Mouse (Mus musculus) kidney, postnatal 10 days (tissue): ENCODE data around the gene Chmp5.

Experiments
- DNase-seq: peaks from one replicate; pipeline ENCODE4 v3.0.0; 2021; ENCODE audit warnings: mixed read lengths

Gene Chmp5

GRCm38 (mm10) chr4:40947565-40948159 lies 545 bp upstream of the Chmp5 start:
- no peak for DNase-seq

DNA sequence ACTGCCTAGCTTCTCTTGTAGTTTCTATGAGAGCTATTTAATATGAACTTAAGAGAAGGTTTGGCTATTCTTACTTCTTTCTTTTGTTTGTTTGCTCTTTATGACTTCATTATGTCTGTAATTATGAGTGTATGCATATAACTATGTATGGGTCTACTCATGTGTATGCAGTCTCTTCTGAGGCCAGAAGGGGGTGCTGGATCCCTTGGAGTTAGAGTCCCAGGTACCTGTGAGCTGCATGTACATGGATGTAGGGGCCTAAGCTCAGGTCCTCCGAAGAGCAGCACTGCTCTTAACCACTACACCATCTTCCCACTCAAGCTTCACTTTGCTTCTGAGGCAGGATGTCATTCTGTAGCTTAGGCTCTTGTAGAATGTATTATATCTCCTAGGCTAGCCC lies 5.3 kb downstream of the Chmp5 start:
- DNase-seq, result peak; percentile 50

DNA sequence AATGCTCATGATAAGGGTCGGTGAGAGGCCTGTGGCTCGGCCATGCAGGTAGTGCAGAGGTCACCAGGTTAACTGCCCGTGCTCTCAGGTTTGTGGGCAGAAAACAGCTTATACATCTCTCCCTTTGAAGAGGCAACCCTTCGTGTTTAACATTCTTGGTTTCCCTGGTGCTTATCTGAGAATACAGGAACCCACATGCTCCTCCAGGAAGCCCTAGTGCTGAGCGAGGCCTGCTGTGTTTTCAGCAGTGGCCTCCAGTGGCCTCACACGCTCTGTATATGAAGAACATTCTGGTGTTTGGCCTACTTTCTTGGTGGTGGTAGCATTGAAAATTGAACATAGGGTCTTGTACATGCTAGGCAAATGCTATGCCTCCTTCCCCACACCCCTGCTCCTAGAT lies 7.7 kb downstream of the Chmp5 start:
- DNase-seq, result no peak

DNA sequence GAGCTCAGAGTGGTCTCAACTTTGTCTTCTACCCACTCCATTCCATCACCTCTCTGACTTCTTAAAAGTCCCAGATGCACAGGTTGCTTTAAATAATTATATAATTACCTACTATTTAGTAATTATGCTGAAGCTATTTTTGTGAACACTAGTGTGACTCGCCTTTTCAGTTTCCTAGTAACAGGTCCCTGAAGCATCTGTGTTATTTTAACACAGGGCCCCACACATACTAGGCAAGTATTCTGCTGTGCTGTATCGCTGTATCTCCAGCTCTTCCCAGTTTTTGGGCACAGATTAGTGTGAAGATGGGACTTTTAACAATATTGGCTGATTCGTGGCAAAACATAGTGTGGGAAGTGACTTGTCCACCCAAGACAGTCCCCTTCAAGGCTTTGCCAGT lies 15.3 kb downstream of the Chmp5 start:
- no peak for DNase-seq

- no peak for DNase-seq
These were observed 21.0 kb downstream of the Chmp5 start for GRCm38 (mm10) chr4:40969161-40969560.

DNA sequence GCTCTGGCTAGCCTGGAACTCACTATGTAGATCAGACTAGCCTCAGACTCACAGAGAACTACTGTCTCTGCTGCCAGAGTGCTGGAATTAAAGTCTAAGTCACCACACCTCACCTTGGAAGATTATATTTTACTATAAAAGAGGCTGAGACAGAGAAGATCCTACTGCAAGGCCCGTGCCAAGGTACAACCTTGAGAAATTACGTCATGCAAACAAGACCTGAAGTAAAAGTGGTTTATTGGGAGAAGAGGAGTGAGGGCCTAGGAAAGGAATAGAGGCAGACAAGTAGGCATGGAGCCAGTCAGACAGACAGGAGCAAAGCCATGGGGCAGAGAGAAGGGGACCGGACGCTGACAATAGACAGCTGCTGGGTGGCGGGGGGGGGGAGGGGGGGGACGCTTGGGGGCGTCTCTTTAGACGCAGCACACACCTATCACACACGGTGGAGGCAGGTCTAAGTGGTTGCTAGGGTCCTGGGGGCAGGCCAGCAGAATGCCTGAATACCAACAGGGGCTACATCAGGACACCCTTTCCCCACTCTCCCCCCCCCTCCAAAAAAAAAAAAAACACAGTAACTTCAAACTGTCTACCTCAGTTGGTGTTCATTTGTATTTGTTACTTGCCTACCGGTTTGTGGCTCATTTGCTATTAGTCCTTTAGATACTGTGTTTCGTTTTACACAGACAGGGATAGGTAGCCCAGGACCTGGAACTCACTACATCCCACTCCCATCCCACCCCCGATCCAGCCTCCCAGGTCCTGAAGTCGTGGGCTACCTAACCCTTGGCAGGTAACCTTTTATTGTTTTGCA lies 21.8 kb downstream of the Chmp5 start:
- no peak for DNase-seq

DNA sequence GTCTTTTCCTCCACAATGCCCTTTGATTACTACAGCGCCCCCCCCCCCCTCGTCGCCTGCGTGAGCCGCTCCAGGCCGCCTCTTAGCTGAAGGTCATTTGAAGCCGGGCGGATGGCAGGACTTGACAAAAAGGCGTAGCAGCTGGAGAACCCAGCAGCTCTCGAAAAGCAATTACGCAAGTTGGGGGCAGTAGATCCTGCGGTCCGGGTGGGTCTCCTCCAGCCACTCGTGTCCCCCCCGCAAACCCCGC lies 22.3 kb downstream of the Chmp5 start:
- no peak for DNase-seq

DNA sequence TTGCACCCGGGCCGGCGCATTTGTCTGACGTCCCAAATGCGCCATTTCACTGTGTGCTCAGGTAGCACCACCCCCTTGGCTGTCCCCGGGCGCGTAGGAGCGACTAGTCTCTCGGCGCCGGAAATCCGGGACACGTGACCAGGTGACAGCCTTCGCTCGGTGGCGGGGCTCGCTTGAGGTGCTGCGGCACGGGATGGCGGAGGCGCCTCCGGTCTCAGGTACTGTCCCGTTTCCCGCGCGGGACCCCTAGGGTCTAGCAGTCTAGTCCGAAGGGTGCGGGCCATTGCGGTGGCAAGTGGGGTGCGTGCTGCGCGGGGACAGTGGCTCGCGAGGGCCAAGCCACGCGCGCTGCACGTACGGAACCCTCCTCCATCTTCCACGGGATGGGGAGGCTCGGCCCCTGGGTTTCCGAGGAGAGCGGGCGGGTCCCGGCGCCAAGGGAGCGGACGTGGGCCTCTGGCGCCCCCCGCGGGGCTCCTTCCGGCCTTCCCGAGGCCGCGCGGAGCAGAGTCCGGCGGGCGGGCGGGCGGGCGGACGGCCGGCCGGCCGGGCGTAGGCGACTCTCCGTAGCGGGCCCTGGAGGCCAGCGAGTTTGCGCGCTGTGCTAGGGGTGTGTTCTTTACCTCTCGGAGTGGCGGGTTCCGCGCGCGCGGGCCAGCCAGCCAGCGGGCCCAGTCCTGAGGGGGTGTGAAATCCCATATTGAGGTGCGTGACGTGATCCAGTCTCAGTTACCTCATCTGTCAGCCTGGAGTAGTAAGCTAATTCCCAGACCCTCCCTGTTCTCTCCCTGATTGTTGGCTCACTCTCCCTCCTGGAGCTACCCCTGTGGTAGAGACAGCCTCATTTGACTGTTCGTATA lies 22.9 kb downstream of the Chmp5 start, which contains the start of gene Nfx1:
Gene Nfx1 (plus strand): TSS at position 65 of the 860 bp plus-strand sequence.
- DNase-seq, result peak; percentile 98

GRCm38 (mm10) chr4:40971744-40972143 lies 23.5 kb downstream of the Chmp5 start:
- peak; percentile 57 for DNase-seq

- no peak for DNase-seq
These were observed 25.8 kb downstream of the Chmp5 start for GRCm38 (mm10) chr4:40974011-40974410.

- DNase-seq, result no peak
These were observed 27.5 kb downstream of the Chmp5 start for GRCm38 (mm10) chr4:40975678-40976077.

- no peak for DNase-seq
These were observed 28.4 kb downstream of the Chmp5 start for GRCm38 (mm10) chr4:40976651-40977050.

- DNase-seq, result no peak
These were observed 31.2 kb downstream of the Chmp5 start for GRCm38 (mm10) chr4:40979430-40979829.

DNA sequence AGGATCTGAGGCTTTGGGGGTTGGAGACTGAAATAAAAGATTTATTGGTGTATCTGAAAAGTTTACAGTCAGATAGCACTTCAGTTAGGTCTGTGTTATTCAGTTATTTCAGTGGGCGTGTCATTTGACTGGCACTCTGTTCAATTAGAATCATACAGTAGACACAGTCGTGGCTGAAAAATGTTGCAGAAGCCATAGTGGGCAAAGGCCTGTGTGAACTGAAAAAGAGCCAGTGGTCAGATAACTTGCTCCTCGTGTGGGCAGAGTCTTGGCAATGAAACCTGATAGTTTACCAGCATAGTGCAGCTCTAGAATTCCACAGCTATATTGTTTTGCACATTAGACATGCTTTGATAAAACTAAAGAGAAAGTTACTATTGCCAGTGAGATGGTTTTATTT lies 34.3 kb downstream of the Chmp5 start:
- DNase-seq, result no peak

- DNase-seq, result no peak
These were observed 35.5 kb downstream of the Chmp5 start for GRCm38 (mm10) chr4:40983686-40984085.

GRCm38 (mm10) chr4:40989633-40990032 lies 41.4 kb downstream of the Chmp5 start:
- no peak for DNase-seq

- no peak for DNase-seq
These were observed 48.1 kb downstream of the Chmp5 start for GRCm38 (mm10) chr4:40996302-40996701.

DNA sequence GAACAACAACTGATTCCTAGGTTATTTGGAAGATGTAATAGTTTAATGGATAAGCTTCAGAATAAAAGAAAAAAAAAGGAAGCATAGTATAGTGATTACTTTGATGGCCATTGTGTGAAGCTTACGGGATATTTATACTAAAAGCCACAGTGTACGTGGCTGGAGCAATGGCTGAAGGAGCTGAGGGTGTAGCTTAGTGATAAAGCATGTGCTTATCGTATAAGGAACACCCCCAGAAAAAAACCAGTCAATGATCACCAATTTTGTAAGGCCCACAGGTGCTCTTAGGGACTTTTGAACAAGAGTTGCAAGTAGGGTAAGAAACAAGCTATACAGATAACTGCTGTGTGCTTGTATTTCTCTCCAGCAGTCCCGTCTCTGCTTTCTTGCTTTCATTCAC lies 49.7 kb downstream of the Chmp5 start:
- no peak for DNase-seq

DNA sequence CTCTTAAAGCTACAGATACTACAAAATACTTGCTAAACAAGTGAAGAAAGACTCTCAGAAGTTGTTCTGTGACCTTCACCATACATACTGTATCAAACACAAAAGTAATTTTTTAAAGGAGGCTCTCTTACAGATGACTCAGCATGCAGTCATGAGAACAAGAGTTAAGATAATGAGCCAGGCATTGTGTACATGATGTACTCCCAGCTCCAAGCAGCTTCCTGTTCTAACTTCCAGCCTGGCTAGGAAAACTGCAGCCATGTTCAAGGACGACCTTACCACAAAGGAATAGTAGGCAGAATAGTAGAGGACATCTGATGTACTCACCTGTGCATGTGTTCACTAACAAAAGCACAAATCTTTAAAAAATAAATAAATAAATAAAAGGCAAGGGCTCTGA lies 52.1 kb downstream of the Chmp5 start:
- DNase-seq, result no peak

DNA sequence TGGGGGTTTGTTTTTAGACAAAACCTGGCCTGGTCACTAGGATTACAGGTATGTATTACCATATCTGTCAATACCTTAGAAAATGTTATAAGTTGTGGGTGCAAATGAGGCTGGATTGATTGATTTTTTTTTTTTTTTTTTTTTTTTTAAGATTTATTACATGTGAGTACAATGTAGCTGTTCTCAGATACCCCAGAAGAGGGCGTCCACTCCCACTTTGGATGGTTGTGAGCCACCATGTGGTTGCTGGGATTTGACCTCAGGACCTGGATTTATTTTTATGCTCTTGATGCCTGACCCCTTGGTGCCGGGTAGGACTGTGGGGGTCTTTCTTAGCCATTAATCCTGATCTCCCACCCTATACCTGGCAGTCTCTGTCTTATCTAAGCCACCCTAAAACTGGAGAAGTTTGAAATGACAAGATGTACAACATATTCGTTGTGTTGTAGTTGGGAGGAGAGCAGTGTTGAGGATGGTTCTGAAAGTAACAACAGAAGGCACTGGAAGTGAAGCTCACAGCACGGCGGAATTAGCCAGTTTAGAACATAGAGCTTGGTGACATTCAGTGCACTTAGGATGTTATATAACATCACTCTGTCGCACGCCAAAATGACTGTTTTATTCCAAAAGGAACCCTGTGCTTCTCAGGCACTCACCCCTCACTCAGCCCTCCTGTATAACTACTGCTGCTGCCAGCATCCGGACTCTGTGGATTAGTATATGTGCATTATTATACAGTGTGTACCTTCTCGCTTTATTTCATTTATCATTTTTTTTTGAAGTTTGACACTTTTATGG lies 52.8 kb downstream of the Chmp5 start:
- DNase-seq, result no peak

DNA sequence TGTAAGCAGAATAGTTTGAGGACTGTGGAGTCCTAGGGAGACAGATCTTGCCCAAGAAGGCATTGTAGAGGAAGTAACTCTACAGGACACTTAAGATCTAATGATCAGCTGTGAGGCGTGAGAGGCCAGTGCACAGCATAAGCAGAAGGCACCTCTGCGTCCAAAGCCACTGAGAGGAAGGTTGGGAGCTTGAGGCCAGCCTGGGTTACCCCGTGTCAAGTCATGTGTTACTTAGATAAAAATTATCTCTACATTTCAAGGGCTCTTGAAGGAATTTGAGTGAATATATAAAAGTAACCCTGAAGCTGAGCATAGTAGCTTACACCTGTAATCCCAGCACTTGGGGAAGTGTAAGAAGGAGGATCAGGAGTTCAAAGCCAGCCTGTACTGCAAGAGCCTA lies 65.1 kb downstream of the Chmp5 start:
- DNase-seq, result no peak
